Mouse (Mus musculus): ENCODE data around the gene Rxfp4. TPM values are rescaled to one million over a fixed set of nuclear protein-coding genes. Genes with fewer than 3 reads are reported as not detected.

Gene Rxfp4
- total RNA-seq, 2 experiments from 2014 or later, result not detected

- peak; percentile 1 to 9 for DNase-seq
Observed at GRCm38 (mm10) chr3:88651669-88652618, 998 bp downstream of the Rxfp4 start.

GRCm38 (mm10) chr3:88650713-88651504 is 2.0 kb downstream of the Rxfp4 start:
- DNase-seq, result peak; percentile 6 to 15

DNA sequence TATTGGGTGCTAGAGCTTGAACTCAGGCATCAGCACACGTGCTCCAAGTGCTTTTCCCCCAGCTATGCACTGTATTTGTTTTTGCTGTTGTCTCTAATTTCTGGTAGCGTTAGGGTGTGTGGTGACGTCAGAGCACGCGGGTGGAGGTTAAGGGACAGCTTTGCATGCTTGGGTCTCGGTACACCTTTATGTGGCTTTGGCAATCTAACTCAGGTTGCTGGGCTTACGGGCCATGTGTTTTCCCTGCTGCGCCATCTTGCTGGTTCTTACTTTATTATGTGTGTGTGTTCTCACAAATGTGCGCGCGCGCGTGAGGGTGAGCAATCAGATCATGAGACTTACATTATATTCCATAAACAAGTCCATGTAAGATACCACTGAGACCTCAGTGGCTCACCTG is 3.0 kb downstream of the Rxfp4 start:
- no peak for DNase-seq

DNA sequence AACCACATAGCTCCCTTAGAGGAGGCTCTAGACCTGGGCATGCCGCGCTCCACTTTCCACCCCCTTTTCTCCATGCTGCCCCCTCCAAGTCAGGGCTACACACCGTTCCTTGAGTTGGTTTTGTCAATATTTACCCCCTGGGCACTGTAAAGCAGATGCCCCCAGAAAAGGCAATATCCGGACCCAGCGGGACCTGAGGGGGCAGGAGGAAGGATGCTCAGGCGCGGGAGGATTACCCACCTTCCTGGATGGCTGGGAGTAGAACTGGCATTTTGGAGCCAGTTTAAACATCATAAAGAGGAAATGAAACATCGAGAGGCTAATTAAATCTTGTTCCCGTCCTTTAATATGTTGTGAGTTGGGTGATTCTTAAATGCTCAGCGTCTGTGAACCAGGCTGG is 3.8 kb downstream of the Rxfp4 start:
- DNase-seq, result peak in 1 of 2 experiments; percentile 2

DNA sequence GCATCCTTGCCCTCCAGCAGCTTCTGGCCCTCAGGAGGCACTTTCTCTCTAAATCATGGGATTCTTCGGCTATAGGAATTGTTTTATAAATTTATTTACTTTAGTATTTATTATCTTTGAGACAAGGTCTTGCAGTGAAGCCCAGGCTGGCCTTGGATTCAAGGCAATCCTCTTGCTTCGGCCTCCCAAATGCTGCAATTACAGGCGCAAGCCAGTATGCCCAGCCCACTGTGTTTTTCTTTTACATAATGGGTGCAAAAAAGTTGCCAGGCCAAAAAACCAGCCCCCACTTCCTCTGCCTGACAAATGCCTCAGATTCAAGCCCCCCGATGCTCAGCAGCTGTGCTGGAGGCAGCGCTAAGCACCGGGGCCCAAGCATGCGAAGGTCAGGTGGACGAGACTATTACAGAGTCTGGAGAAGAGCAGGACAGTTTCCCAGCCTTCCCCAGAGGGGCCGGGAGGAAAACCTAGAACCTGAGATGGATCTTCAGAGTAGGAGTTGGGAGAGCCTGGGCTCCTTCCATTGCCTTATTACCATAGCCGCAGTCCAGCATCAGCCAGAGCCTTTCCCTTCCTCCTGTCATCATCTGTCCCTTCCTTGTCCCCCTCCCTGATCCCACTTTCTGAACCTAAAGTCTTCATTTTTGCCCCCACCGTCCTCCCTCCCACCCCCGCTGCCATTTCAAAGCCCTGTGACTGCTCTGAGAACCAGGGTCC is 4.3 kb downstream of the Rxfp4 start:
- peak; percentile 2 to 16 for DNase-seq

- DNase-seq, result peak; percentile 16 to 51
Observed at GRCm38 (mm10) chr3:88647779-88648413, 5.0 kb downstream of the Rxfp4 start.

DNA sequence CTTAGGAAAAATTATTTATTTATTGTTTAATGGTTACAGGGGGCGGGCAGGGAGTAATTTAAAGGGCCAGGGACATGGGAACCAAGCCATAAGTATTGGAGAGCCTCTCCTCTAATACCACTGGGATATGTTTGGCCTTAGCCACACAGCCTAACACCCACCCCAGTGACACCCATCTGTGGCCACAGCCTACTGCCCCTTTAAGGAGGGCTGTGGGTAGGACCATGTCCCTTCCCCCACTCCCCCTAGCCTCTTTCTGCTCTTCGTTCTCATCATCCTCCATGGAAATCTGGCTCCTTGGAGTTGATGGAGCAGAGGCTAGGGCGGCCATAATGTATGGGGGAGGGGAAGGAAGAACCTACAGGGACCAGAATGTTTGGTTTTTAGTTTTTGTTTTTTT is 5.9 kb downstream of the Rxfp4 start:
- DNase-seq, result no peak

DNA sequence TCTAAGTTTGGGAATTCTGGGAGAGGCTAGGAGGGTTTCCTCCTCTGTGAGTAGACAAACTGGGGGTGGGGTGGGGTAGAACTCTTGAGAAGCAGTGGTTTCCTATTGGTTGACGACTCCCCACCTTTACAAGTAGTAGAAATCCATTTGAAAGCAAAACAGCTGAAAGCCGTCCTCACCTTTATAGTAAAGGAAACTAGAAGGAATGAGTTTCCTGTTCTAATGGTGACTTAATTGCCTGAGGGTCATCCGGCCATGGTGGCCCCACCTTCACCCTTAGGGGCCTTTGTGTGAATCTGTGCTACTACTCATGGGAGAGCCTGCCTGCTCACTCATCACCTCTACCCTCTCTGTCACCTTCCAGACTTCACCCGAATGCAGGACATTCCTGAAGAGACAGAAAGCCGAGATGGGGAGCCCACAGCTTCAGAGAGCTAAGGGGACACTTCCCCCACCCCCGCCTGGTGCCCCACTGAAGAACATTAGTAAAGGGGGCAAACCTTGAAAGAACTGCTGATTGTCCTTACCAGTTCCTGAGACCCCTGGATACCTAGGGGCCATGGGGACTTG is 6.4 kb downstream of the Rxfp4 start:
- DNase-seq, result no peak

DNA sequence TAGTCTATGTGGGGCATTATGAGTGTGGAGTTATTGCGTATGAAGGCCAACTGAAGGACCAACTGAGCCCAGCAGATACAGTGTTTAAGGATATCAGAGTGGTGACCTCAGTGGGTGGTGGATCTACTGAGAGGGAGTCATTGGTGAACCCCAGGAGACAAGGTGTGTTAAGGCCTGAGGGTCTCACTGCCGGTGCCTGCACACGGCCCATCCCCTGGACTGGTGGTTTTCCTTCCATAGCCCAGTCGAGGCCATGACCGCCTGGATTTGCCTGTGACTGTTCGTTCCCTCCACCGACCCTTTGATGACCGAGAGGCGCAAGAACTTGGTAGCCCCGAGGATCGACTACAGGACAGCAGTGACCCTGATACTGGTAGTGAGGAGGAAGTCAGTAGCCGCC is 7.0 kb downstream of the Rxfp4 start:
- no peak for DNase-seq

DNA sequence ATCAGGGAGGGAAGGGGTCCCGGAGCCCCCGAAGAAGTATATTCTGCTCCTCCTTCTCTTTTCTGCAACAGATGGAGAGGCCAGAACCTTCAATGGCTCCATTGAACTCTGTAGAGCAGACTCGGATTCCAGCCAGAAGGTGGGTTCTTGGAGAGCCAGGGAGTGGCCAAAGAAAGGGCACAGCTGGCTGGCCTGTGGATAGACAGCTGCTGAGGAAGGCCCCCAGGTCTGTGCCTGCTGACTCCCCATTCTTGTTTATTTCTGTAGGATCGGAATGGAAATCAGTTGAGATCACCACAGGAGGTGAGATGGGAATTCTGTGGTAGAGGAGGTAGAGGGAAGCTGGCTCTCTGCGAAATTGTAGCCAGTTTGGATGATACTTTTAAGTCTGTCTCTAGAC is 9.9 kb downstream of the Rxfp4 start:
- no peak for DNase-seq

DNA sequence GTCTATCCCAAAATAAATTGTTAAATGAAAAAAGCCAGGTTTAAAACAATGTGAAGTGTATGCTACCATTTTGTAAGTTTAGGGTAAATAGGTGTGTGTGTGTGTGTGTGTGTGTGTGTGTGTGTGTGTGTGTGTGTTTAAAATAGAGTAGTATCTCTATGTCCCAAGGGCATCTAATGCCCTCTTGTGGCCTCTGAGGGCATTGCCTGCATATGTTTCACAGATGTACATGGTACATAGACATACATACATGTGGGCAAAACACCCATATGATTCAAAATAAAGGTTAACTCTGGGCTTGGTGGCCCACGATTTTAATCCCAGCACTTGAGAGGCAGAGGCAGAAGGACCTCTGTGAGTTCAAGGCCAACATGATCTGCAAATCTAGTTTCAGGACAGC is 12.3 kb downstream of the Rxfp4 start:
- peak; percentile 60 to 80 for DNase-seq

DNA sequence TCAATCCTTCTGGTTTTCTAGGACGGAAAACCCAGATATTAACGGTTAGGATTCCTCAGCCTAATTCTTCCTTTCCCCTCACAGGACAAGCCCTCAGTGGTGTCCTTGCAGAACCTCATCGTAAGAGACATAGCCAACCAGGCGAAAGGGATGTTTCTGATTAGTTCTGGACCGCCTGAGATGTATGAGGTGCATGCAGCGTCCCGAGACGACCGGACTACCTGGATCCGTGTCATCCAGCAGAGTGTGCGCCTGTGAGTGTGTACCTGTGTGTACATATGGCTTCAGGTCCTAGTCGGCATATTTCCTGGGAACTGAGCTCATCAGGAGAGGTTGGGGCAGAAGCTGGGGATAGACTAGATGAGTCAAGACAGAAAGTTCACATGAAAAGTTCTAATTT is 13.7 kb downstream of the Rxfp4 start:
- DNase-seq, result no peak

GRCm38 (mm10) chr3:88637134-88637533 is 15.8 kb downstream of the Rxfp4 start:
- peak in 1 of 2 experiments; percentile 14 for DNase-seq

DNA sequence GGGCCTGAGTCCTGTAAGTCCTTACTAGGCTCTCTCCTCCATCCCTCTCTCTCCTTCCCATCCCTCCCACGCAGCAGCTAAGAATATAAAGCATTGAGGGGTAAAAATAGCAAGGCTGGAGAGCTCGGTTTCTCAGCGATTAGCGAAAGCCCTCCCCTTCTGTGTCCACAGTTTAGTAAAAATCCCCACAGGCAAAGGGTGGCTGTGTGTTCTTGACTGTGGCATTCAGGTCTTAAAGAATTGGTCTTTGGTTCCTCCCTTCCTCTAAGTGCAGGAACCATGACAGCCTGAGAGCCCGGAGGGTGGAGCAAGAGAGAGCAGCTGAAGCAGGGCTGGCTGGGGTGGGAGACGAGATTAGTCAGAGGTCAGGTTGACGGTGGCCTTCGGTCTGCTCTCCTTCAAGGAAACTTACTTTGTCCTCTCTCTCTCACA is 16.4 kb downstream of the Rxfp4 start:
- DNase-seq, result peak in 1 of 2 experiments; percentile 28

- peak in 1 of 2 experiments; percentile 35 for DNase-seq
Observed at GRCm38 (mm10) chr3:88635506-88636275, 17.3 kb downstream of the Rxfp4 start.

GRCm38 (mm10) chr3:88633056-88633455 is 19.9 kb downstream of the Rxfp4 start:
- peak in 1 of 2 experiments; percentile 10 for DNase-seq

- no peak for DNase-seq
Observed at GRCm38 (mm10) chr3:88631921-88632587, 20.9 kb downstream of the Rxfp4 start.

GRCm38 (mm10) chr3:88630849-88631341 is 22.0 kb downstream of the Rxfp4 start:
- DNase-seq, result peak in 1 of 2 experiments; percentile 70

- peak in 1 of 2 experiments; percentile 9 for DNase-seq
Observed at GRCm38 (mm10) chr3:88630018-88630417, 22.9 kb downstream of the Rxfp4 start.

DNA sequence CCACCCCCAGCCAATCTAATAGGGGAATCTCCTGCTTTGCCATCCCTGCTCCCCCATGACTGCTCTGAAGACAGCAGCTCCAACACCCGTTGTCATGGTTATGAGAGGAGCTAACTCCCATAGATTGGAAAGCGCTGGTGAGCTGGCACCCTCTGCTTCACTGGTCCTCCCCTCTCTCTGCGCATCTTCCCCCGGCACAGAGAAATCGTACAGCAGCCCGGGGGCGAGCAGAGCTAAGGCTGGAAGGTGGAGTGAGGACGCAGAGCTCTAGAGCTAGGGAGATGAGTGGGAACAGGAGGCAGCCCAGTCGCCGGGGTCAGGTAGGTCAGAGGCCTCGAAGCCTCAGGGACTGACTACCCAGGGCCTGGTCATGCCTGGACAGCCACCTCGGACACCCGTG is 23.7 kb downstream of the Rxfp4 start:
- DNase-seq, result no peak
